Mouse (Mus musculus): ENCODE results near the gene Adcy4. TPM values are rescaled to one million over a fixed set of nuclear protein-coding genes. Genes with fewer than 3 reads are reported as not detected.
A peak's percentile ranks its signal among the peaks of the same experiment; 100 is the strongest.

Adcy4 gene
- polyA plus RNA-seq, 1 experiment from 2014 or later: 10.1 TPM

DNA sequence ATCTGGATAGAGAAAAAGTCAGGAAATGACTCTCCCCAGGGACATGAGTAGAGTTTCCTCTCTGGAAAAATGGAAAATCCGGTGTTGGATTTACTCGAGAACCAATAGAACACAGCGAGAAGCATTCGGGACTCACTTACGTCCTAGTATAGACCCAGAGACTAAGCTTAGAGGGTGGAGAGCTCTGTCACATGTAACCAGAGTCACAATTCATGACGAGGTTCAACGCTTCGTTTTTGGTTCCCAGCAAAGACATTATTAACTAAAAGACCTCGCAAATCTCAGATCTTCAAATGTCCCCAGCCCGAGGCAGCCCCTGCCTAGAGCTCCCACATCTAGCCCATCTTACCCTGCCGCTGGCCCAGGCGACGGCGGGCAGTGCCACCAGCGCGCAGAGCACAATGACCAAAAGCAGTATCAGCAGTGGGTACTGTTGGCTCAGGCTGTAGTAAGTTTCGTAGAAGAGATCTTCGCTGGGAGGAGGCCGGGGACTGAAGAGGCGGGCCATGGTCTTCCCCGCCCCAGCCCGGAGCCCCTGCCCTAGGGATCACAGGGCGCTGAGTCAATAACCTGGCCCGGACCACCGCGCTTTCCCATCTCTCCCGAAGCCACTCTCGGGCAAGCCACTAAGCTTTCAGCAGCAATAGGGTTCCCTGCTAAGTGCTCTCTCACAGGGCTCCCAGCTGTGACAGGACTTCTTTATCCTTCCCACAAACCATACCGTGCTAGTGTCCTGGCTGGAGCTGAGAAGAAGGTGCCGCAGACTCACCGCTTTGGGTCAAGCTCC, 531 bp downstream of the Adcy4 start:
- H3K4me2 ChIP-seq (replicated peaks): peak overlapping the region; percentile 51

DNA sequence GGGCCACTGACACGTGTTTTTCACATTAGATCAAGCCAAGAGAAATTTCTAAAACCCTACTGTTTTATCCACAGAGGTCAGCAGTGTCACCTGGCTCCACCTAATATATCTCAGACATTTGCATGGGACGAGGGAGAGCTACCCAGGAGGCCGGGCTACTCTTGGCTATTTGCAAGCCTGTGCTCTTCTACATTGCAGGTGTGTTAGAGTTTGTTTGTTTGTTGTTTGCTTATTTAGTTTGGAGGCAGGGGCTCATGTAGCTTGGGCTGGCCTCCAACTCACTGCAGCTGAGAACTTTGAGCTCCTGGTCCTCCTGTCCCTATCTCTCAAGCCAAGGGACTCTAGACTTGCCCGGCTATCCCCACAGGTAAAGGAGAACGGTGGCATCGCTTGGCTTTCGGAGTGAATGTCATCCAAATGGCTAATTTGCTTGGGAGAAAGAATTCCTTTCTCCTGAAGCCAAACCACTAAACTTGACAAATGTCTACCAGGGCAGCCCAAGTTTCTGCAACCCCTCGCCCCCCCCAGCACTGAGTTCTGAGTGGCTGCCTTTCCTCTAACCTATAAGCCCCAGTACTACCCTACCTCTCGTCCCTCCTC, 1.4 kb downstream of the Adcy4 start:
- Histone ChIP-seq H3K4me3 (no peak overlapping the region), H3K9me3 (no peaks in the 10 kb centered on the region), H3K4me1 (0 out of 2 replicates have a peak, but pooled peaks cover 3% of the 10 kb centered on the region), H3K9ac (no peak overlapping the region), H3K36me3 (no peaks in the 10 kb centered on the region), H3K27ac (no peak overlapping the region), H3K4me2 (replicated peaks) (peak overlapping the region; percentile 51), H3K27me3 (replicated peaks) (peaks cover 63% of the 10 kb centered on the region)
- WGBS: 51% methylated on average over 9 of the region's 9 CpGs
- no peak for ATAC-seq (ENCODE audit: low FRiP score, low read depth)

More for the DNA sequence above, 531 bp downstream of the Adcy4 start:
- Histone ChIP-seq H3K36me3 (no peaks in the 10 kb centered on the region), H3K27ac (no peak overlapping the region), H3K4me3 (peak overlapping the region; percentile 26), H3K9ac (peak overlapping the region; percentile 26; the same call in 1 of the 2 replicates), H3K9me3 (no peaks in the 10 kb centered on the region), H3K4me1 (peaks cover 6% of the 10 kb centered on the region), H3K27me3 (replicated peaks) (peaks cover 72% of the 10 kb centered on the region)
- ATAC-seq (ENCODE audit: low FRiP score, low read depth): no peak
- 3% methylated on average over 31 of the region's 31 CpGs for WGBS

- no peak overlapping the region for H3K9ac ChIP-seq
- peaks cover 52% of the 10 kb centered on the region for H3K27me3 ChIP-seq (replicated peaks)
- WGBS: 19% methylated on average over 14 of the region's 14 CpGs
- H3K4me1 ChIP-seq: 0 out of 2 replicates have a peak, but pooled peaks cover 3% of the 10 kb centered on the region
- ATAC-seq (ENCODE audit: low FRiP score, low read depth): peak; percentile 68
- no peak overlapping the region for H3K27ac ChIP-seq
- H3K4me3 ChIP-seq: peak overlapping the region; percentile 3; the same call in 1 of the 2 replicates
- peak overlapping the region; percentile 45 for H3K4me2 ChIP-seq (replicated peaks)
- H3K36me3 ChIP-seq: no peaks in the 10 kb centered on the region
- no peaks in the 10 kb centered on the region for H3K9me3 ChIP-seq
Observed at GRCm38 (mm10) chr14:55781310-55781709, 2.6 kb downstream of the Adcy4 start.

GRCm38 (mm10) chr14:55780736-55781135, 3.2 kb downstream of the Adcy4 start:
- Histone ChIP-seq H3K4me2 (replicated peaks) (no peak overlapping the region), H3K27me3 (replicated peaks) (peaks cover 46% of the 10 kb centered on the region), H3K36me3 (no peaks in the 10 kb centered on the region), H3K9me3 (no peaks in the 10 kb centered on the region), H3K9ac (no peak overlapping the region), H3K27ac (no peak overlapping the region), H3K4me1 (0 out of 2 replicates have a peak, but pooled peaks cover 3% of the 10 kb centered on the region), H3K4me3 (no peak overlapping the region)
- WGBS: 86% methylated on average over 11 of the region's 11 CpGs
- ATAC-seq (ENCODE audit: low FRiP score, low read depth): 0 out of 2 replicates have a peak, but pooled peaks have one; percentile 6

DNA sequence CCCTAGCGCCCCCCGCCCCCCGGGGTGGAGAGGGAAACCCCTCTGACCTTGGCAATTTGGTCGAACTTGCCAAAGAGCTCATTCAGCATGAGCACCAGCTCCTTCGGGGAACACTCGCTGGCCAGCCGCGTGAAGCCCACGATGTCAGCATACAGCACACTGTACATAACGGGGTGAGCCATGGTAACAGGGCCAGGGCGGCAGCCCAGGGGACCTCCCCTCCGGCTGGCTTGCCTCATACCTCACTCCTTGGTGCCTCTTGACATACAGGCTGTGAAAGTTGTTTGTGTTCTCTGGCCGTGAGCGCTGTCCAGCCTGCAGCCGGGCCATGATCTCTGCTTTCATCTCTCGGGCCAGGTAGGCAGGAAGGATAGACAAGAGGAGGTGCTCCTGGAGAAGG, 4.2 kb downstream of the Adcy4 start:
- ATAC-seq (ENCODE audit: low FRiP score, low read depth): no peak
- H3K9me3 ChIP-seq: no peaks in the 10 kb centered on the region
- WGBS: 66% methylated on average over 16 of the region's 16 CpGs
- 0 out of 2 replicates have a peak, but pooled peaks cover 3% of the 10 kb centered on the region for H3K4me1 ChIP-seq
- peaks cover 37% of the 10 kb centered on the region for H3K27me3 ChIP-seq (replicated peaks)
- 0 out of 2 replicates have a peak overlapping the region, but pooled peaks have one; percentile 17 for H3K9ac ChIP-seq
- H3K4me2 ChIP-seq (replicated peaks): no peak overlapping the region
- no peak overlapping the region for H3K27ac ChIP-seq
- H3K4me3 ChIP-seq: no peak overlapping the region
- no peaks in the 10 kb centered on the region for H3K36me3 ChIP-seq

DNA sequence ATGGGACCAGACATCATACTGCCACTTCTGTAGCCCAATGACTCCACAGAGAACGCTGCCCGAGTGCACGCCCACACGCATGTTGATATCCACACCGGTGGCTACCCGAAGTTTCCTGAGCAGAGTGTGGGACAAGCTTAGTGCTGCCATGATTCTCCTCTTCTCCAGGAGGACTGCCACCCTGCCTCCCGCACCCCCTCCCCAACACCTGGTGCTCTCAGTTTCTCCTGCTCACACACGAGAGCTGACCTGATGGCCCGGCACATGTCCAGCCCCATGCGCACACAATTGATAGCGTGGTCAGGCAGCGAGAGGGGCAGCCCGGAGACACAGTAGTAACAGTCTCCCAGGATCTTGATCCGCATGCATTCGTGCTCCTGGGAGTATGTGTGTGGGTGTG, 5.2 kb downstream of the Adcy4 start:
- no peak overlapping the region for H3K4me3 ChIP-seq
- no peak overlapping the region for H3K27ac ChIP-seq
- no peak for ATAC-seq (ENCODE audit: low FRiP score, low read depth)
- WGBS: 91% methylated on average over 15 of the region's 15 CpGs
- no peaks in the 10 kb centered on the region for H3K4me1 ChIP-seq
- peaks cover 33% of the 10 kb centered on the region for H3K27me3 ChIP-seq (replicated peaks)
- H3K36me3 ChIP-seq: no peaks in the 10 kb centered on the region
- no peak overlapping the region for H3K9ac ChIP-seq
- no peak overlapping the region for H3K4me2 ChIP-seq (replicated peaks)
- H3K9me3 ChIP-seq: no peaks in the 10 kb centered on the region

DNA sequence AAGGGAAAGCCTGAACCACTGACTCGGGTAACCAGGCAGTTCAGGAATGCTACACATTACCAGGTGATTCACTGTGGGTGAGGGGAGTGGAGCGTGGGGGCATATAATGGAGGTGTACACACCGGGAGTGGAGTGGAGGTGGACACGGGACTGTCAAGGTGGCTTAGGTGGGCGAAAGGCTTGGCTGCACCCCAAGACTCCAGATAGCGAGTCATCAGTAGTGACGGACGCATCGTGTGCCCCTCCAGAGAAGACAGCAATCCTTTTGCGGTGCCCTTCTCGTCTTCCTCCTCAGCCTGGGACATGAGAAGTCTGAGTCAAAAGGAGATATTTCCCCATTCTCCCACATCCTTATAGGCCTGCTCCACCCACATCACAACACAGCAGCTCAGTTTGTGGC, 6.1 kb downstream of the Adcy4 start:
- Histone ChIP-seq H3K9ac (no peak overlapping the region), H3K4me3 (no peak overlapping the region), H3K4me1 (no peaks in the 10 kb centered on the region), H3K27me3 (replicated peaks) (peaks cover 24% of the 10 kb centered on the region), H3K36me3 (no peaks in the 10 kb centered on the region), H3K4me2 (replicated peaks) (no peak overlapping the region), H3K9me3 (no peaks in the 10 kb centered on the region), H3K27ac (no peak overlapping the region)
- no peak for ATAC-seq (ENCODE audit: low FRiP score, low read depth)
- WGBS: 87% methylated on average over 11 of the region's 11 CpGs

DNA sequence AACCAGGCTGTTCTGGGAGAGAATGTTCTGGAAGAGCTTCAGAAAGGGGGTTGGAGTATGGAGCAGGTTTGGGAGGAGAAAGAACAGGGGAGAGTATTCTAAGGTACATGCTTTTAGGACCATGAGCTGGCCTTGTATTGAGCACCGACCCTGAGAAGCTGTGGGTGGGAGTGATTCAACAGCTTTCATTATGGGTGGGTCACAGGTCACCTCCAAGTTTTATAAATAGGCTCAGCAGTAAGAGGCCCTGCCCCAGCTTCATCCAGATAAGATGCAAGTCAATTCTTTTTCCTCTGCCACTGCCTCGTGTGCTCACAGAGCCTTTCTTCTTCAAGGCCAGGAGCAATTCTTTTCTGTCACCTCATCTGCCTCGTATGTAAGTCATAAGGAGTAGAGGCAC, 6.7 kb downstream of the Adcy4 start:
- Histone ChIP-seq H3K9ac (no peak overlapping the region), H3K9me3 (no peaks in the 10 kb centered on the region), H3K27ac (no peak overlapping the region), H3K4me1 (no peaks in the 10 kb centered on the region), H3K4me3 (no peak overlapping the region), H3K36me3 (no peaks in the 10 kb centered on the region), H3K27me3 (replicated peaks) (peaks cover 18% of the 10 kb centered on the region), H3K4me2 (replicated peaks) (no peak overlapping the region)
- WGBS: 59% methylated on average over 3 of the region's 3 CpGs
- no peak for ATAC-seq (ENCODE audit: low FRiP score, low read depth)

DNA sequence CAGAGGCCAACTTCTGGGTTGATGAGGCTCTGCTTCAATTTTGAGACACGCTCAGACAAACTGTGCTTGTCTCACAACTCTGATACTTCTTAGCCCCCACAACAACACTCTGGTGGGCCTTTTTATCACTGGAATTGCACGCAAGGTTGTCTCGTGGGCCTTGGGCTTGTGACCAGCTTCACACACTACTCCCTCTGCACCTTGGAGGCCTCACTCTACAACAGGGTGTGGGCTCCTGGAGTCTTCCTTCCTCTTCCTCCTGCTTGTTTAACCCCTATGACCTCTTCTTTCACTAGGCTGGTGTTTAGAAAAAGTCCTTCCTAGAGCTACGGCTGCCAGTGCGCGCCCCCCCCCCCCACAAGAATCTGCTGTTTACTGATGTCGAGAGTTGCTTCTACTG, 7.2 kb downstream of the Adcy4 start:
- Histone ChIP-seq H3K4me2 (replicated peaks) (no peak overlapping the region), H3K9ac (no peak overlapping the region), H3K4me1 (no peaks in the 10 kb centered on the region), H3K27me3 (replicated peaks) (peaks cover 14% of the 10 kb centered on the region), H3K27ac (no peak overlapping the region), H3K36me3 (no peaks in the 10 kb centered on the region), H3K4me3 (no peak overlapping the region), H3K9me3 (no peaks in the 10 kb centered on the region)
- WGBS: 76% methylated on average over 7 of the region's 7 CpGs
- no peak for ATAC-seq (ENCODE audit: low FRiP score, low read depth)

- Histone ChIP-seq H3K4me3 (no peak overlapping the region), H3K9ac (no peak overlapping the region), H3K27me3 (replicated peaks) (peaks cover 61% of the 10 kb centered on the region), H3K4me1 (peaks cover 9% of the 10 kb centered on the region; the same call in 1 of the 2 replicates), H3K4me2 (replicated peaks) (no peak overlapping the region), H3K36me3 (no peaks in the 10 kb centered on the region), H3K27ac (no peak overlapping the region), H3K9me3 (no peaks in the 10 kb centered on the region)
- WGBS: 76% methylated on average over 16 of the region's 16 CpGs
- no peak for ATAC-seq (ENCODE audit: low FRiP score, low read depth)
Observed at GRCm38 (mm10) chr14:55769087-55769703, 14.7 kb downstream of the Adcy4 start.

- no peaks in the 10 kb centered on the region for H3K9me3 ChIP-seq
- no peak for ATAC-seq (ENCODE audit: low FRiP score, low read depth)
- H3K4me3 ChIP-seq: no peak overlapping the region
- 91% methylated on average over 6 of the region's 6 CpGs for WGBS
- H3K36me3 ChIP-seq: no peaks in the 10 kb centered on the region
- H3K27me3 ChIP-seq (replicated peaks): peaks cover 63% of the 10 kb centered on the region
- H3K27ac ChIP-seq: no peak overlapping the region
- H3K9ac ChIP-seq: no peak overlapping the region
- peak overlapping the region; percentile 79; the same call in 1 of the 2 replicates for H3K4me2 ChIP-seq (replicated peaks)
- peaks cover 9% of the 10 kb centered on the region; the same call in 1 of the 2 replicates for H3K4me1 ChIP-seq
Observed at GRCm38 (mm10) chr14:55768555-55768954, 15.3 kb downstream of the Adcy4 start.

All from neural tube, embryonic 12.5 days (tissue).